In the genomic region with DNA sequence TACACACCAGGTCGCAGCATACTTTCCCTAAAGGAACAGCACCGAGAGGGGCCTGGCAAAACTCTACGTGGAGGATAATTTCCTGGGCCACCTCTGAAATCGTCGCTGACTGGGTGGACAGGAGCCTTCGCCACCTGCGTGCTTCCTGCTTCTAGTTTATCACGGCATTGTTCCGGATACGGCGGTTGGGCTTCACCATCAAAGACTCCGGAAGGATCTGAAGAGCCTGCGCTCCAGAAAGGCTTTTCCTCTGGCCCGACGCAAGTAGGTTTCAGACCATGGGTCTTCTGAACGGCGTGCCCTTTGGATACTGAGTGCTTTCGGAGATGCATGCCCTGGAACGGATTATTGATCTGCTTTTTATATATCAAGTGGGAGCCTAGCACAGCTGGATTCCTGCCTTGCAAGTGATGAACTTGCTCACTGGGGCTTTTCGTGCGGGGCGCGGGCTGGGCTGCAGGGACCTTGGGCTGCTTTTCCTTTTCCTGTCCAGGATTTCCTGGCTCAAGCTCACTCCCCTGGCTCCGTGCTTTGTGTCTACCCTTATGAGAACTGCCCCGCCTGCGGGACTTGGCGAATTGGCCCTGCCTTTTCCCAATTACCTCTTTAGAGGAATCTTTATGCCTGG, we compare ENCODE assay signal across 8 mouse cellular contexts. TPM values are rescaled to one million over a fixed set of nuclear protein-coding genes. Genes with fewer than 3 reads are reported as not detected.
DNase-seq lines count a peak whose midpoint lies in the region; ATAC-seq and TF ChIP-seq lines count a peak whose summit lies in the region.

No protein-coding gene starts in this region.

- H3K4me3 ChIP-seq in lung, embryonic 14.5 days (ENCODE audit: low read depth, low read length): peak overlapping the region; percentile 15; the same call in 1 of the 2 replicates

- H3K27ac ChIP-seq in lung, embryonic 14.5 days (ENCODE audit: low read depth): peak overlapping the region; percentile 72; the same call in 1 of the 2 replicates

- H3K36me3 ChIP-seq in lung, embryonic 14.5 days (ENCODE audit: insufficient read depth): no peaks in the 10 kb centered on the region

- H3K4me1 ChIP-seq in lung, embryonic 14.5 days (ENCODE audit: insufficient read depth): no peaks in the 10 kb centered on the region; the same call in 1 of the 2 replicates

- H3K27me3 ChIP-seq in lung, embryonic 14.5 days (ENCODE audit: insufficient read depth, low read length): no peaks in the 10 kb centered on the region

- H3K9me3 ChIP-seq in lung, embryonic 14.5 days (ENCODE audit: low read depth, low read length): no peaks in the 10 kb centered on the region

- H3K9ac ChIP-seq in lung, embryonic 14.5 days: peak overlapping the region; percentile 32; the same call in 1 of the 2 replicates

- peak overlapping the region; percentile 47 for H3K4me2 ChIP-seq in lung, embryonic 14.5 days

- TF ChIP-seq CTCF in lung, embryonic 14.5 days (IDR thresholded peaks at IDR 0.05; ENCODE audit: low read depth): no peak

- DNase-seq in spleen, postnatal 36 days (ENCODE audit: low spot score in 2 of 2): peak; percentile 40 to 52
- no peak for DNase-seq in spleen, postnatal 4 days (ENCODE audit: low spot score in 2 of 2)
- DNase-seq in kidney, adult 18-20 months: peak; percentile 62
- DNase-seq in lung, embryonic 14.5 days: peak; percentile 61
- DNase-seq in testis, postnatal 14 days (ENCODE audit: low spot score): peak; percentile 40
- DNase-seq in left cerebral cortex, adult 9 months (ENCODE audit: low spot score in 2 of 2): no peak
- no peak for DNase-seq in layer of hippocampus, postnatal 14 days (ENCODE audit: low spot score in 2 of 2)

- 50% methylated on average over 27 of the region's 27 CpGs for WGBS in lung, embryonic 14.5 days

- peak; percentile 76 for ATAC-seq in granulocyte monocyte progenitor cell, adult 5-6 weeks (replicated peaks; ENCODE audit: poor library complexity, severe bottlenecking)
- ATAC-seq in lung, embryonic 14.5 days (ENCODE audit: insufficient read depth): peak; percentile 44; the same call in 1 of the 2 replicates

RNA-seq across cellular contexts. Expression of gene Ddx50, which starts 14.1 kb away (rescaled TPM):
- 87.6 and 115 TPM in 2 replicates for total RNA-seq in granulocyte monocyte progenitor cell, adult 5-6 weeks (2014; fragmentation: Nextera tagmentation)
- total RNA-seq in granulocyte monocyte progenitor cell, adult 5-6 weeks (2017): 110 and 119 TPM in 2 replicates
- polyA plus RNA-seq in lung, embryonic 14.5 days (2014; fragmentation: Nextera tagmentation; extraction: Ambion mirVana): 133 and 135 TPM in 2 replicates
- 10 to 100 TPM; 79.3 to 86.0 TPM for total RNA-seq in layer of hippocampus, postnatal 14 days (2021)

Comparison
In these comparisons a context has a peak if more than half of its experiments do, and no peak if none do; other contexts are left out.
1. DNase-seq: peak in spleen, postnatal 36 days (2 of 2), kidney, adult 18-20 months (single experiment), lung, embryonic 14.5 days (single experiment) and testis, postnatal 14 days (single experiment); none in spleen, postnatal 4 days (0 of 2), left cerebral cortex, adult 9 months (0 of 2) and layer of hippocampus, postnatal 14 days (0 of 2).